Mouse (Mus musculus): ENCODE data around the gene Myo5a.

Myo5a gene

GRCm38 (mm10) chr9:75071706-75072192 lies 934 bp downstream of the Myo5a start:
- DNase-seq (ENCODE audit: low read depth) = peak; percentile 66

DNA sequence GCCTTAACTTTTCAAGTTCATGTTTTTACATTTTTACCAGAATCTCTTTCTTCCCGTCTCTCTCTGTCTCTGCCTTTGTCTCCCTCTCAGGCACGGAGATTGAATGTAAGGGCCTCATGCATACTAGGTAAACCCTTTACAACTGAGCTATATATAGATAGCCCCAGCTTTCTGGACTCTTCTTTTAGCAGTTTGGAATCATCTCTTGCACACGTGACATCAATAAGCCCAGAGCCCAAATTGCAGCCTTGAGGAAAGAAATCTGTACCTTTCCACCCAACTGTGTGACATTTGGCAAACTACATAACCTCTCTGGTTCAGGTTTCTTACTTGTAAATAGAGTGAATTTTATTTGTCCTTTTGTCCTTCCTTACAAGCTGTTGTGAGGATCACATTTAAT lies 1.5 kb downstream of the Myo5a start:
- DNase-seq (ENCODE audit: low read depth) = peak; percentile 22

DNA sequence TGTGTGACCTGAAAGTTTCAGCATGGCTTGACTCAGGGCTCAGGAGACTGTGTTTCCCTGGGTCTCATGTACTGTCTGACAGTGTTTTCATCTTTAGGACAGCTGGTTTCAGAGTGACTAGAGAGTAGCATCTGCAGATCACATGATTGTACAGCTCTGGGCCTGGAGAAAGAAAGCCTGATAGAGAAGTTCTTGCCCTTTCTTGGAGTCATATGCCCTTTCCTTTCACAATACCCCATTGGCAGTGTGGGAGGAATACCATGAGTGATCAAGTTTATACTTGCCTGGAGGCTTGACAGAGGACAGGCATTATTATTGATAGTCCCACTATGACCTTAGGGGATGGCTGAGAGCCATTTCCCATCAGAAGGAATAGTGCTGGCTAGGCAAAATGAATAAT lies 6.4 kb downstream of the Myo5a start:
- no peak for DNase-seq (ENCODE audit: low read depth)

GRCm38 (mm10) chr9:75085242-75085824 lies 14.5 kb downstream of the Myo5a start:
- no peak for DNase-seq (ENCODE audit: low read depth)

- DNase-seq (ENCODE audit: low read depth) = no peak
Measured at GRCm38 (mm10) chr9:75087823-75088222, 17.0 kb downstream of the Myo5a start.

DNA sequence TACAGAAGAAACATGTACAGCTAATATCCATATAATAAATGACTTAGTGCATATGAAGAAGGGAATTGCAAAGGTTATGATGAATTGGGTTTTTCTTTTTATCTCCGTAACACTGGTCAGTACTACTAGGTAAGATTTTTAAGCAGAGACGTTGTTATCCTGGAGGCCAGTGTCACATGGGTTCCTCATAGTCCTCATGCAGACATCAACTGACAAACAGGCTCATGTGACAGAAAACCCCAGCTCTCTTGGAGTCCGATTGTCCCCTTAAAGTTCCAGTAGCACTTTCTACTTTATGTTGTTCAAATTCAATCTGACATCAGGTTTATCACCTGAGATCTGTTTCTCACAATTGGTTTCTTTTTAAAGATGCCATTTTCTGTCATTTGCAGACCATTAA lies 18.5 kb downstream of the Myo5a start:
- no peak for DNase-seq (ENCODE audit: low read depth)

DNA sequence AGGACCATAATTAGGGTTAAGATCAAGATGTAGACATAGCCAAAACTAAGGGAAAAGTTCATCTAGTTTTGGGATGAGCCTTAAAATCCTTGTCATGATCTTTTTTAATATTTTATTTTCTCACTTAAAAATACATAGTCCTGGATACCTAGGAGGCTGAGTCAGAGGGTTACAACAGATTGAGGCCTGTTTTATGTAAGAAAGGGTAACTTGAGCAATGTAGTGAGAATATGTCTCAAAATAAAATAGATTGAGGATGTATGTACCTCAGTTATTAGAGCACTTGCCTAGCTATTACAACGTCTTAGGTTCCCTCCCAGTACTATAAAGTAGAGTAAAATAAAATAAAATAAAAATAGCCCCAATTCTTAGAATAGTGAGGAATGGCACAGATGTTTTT lies 21.3 kb downstream of the Myo5a start:
- no peak for DNase-seq (ENCODE audit: low read depth)

- peak; percentile 14 for DNase-seq (ENCODE audit: low read depth)
Measured at GRCm38 (mm10) chr9:75094762-75095161, 23.9 kb downstream of the Myo5a start.

- DNase-seq (ENCODE audit: low read depth) = no peak
Measured at GRCm38 (mm10) chr9:75098937-75099336, 28.1 kb downstream of the Myo5a start.

DNA sequence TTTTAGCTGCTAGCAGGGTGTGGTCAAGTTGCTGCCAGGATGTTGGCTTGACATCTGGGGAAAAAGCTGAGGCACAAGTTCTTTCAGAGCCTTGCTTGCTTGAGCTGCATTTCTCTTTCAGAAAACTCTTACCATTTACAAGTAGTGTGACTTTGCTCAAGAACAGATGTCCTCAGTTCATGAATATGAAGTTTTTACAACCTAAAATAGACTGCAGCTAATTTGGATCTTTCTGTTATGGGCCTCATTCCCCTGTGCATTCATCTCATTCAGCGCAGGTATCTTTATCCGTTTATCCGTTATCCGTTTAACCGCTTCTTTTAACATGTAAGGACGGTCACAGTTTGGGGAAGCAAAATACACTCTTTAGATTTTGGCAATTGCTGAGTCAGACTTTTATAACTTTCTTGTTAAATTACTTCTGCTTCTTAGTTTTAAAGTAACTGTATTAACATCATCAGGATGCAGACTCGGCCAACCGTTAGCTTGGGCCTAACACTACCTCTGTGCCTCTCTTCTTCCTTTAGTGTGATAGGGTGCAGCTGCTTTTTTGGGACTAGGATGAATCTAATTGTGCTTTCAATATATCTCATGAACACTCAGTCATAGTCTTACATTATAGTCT lies 29.5 kb downstream of the Myo5a start:
- no peak for DNase-seq (ENCODE audit: low read depth)

- no peak for DNase-seq (ENCODE audit: low read depth)
Measured at GRCm38 (mm10) chr9:75102131-75102530, 31.3 kb downstream of the Myo5a start.

DNA sequence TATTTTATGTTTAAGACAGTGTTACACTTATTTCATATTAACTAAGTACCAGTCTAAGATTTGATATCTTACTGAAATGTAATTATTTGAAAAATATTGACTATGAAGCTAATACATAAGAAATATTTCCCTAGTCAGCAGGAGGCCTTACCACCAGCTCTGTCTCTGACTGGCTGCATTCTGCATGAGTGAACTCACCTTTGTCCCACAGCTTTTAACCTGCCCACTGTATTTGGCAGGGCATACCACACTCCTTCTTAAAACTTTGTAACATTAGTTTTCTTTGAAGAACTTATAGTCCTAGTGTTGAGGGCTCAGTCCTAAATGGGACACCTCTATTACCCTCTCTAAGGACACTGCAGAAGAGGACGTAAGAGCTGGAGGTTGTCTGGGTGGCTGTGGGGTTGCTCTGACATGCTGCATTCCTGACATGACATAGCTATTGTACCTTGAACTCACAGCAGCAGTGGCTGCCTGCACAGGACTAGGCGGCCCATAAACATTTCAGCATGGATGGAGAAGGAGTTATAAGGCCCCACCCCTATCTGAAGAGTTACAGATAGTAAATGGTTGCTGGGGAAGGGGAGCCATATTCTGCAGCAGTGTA lies 45.9 kb downstream of the Myo5a start:
- no peak for DNase-seq (ENCODE audit: low read depth)

- DNase-seq (ENCODE audit: low read depth) = no peak
Measured at GRCm38 (mm10) chr9:75121126-75121525, 50.3 kb downstream of the Myo5a start.

DNA sequence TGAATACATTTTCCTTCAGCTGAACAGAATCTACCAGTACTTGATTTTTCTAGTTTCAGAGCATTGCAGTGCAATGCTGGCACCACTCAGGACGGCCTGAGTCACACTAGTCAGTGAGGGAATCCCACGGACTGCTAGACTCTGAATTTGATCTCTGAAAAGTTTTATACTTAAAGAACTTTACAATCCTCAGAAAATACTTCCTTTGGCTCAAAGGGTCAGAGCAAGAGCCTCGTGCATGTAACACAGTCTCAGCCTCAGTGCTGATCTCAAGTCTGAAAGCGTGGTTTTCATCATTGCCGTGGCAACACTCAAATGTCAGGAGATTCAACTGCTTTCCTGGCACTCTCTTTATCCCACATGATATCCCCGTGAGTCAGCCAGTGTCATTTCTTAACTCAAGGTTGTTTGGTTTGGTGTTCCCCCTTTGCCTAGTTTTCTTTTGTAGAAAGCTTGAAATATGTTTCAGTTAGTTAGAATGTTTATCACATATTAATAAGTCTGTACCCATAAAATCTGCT lies 53.4 kb downstream of the Myo5a start:
- no peak for DNase-seq (ENCODE audit: low read depth)

DNA sequence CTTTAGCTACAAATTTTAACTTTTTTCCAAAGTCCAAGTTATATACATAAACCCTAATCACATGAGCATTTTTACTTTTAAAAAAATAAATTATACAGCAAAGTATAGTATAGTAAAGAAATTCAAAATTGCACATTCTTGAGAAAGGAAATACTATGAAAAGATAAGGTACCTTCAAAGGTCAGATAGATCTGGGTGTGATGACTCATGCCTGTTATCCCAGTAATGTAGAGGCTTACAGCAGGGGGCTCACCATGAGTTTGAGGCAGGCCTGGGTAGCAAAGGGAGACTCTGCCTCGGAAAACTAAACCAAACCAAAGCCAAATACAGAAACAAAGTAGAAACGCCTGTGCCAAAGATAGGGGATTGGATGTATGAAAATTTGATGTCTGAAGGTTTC lies 59.7 kb downstream of the Myo5a start:
- DNase-seq (ENCODE audit: low read depth) = no peak

DNA sequence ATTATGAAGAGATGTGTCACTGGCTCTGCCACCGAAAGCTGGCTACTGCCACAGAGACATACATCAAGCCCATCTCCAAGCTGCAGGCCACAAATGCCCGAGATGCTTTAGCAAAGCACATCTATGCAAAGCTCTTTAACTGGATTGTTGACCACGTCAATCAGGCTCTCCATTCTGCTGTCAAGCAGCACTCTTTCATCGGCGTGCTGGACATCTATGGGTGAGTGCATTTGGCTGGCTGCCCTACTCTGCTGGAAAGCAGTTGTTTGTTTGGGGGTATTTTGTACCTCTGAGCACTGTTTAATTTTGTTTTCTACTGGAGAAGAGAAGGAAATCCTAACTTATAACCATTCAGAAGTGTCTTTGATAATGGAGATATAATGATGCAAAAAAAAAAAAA lies 76.1 kb downstream of the Myo5a start:
- no peak for DNase-seq (ENCODE audit: low read depth)

DNA sequence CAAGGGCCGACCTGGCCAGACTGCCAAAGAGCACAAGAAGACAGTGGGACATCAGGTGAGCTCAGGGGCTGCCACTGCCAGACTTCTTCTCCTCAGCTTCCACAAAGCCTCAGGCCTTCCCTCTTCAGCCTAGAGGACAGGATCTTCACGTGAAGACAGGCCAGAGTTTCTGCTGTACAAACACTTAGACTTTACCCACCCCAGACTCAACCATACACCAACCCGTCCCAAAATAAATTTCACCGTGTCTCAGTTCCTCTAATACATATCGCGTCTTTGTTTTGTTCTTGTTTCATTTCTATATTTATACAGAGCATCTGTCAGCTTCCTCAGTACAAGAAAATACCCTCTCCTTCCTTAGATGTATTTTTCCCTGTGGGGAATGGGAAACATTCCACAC lies 89.7 kb downstream of the Myo5a start:
- DNase-seq (ENCODE audit: low read depth) = no peak

- DNase-seq (ENCODE audit: low read depth) = no peak
Measured at GRCm38 (mm10) chr9:75163650-75164049, 92.8 kb downstream of the Myo5a start.

DNA sequence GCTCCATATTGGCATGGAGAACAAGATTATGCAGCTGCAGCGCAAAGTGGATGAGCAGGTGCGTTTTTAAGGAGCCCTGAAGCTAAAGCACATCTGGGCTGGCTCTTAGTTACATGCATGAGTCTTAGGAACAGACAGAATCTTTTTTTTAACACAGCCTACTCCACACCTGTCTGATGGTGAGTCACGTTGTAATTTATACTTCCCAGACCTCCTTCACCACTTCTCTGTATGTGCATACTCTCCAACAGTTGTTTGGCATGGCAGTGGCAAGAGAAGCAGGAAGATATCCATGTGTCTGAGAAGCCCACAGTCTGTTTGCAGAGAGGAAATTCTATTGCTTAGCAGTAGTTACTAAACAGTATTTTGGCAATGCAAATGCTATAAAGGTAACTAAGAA lies 100.9 kb downstream of the Myo5a start:
- DNase-seq (ENCODE audit: low read depth) = no peak

DNA sequence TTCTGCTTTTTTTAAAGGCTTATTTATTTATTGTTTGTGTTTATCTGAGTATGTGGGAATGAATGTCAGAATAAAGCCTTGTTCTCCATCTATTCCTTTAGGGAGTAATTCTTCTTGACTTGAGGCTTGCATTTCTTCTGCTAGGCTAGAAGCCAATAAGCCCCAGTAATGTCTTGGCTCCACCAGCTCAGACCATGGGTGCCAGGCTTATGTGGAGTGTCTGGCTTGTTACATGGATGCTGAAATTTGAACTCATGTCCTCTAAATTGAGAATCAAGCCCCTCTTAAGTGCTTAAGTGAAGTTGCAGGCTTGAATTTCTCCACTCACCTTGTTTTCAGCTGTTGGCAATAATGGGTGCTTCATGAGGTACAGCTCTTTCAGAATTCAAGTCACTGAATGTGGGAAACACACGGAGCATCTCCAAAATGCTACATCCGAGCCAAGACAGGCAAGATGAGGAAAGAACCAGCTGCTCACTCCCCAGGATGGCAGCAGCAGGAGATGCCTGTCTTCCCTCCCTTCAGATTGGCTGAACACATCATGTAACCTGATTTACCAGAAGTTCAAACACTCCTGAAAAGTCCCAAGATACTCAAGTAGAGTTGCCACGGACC lies 116.9 kb downstream of the Myo5a start:
- DNase-seq (ENCODE audit: low read depth) = no peak

DNA sequence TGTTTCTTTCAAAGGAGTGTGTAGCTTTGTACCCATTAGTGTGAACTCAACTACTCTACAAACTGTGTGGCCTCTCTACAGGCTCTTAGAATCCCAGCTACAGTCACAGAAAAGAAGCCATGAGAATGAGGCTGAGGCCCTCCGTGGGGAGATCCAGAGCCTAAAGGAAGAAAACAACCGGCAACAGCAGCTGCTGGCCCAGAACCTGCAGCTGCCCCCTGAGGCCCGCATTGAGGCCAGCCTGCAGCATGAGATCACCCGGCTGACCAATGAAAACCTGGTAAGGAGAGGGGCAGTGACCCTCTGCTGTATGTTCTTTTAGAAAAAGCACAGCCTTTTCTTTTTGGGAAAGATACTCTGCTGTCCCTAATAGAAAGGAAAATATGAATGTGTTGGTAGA lies 123.0 kb downstream of the Myo5a start:
- DNase-seq (ENCODE audit: low read depth) = no peak

DNA sequence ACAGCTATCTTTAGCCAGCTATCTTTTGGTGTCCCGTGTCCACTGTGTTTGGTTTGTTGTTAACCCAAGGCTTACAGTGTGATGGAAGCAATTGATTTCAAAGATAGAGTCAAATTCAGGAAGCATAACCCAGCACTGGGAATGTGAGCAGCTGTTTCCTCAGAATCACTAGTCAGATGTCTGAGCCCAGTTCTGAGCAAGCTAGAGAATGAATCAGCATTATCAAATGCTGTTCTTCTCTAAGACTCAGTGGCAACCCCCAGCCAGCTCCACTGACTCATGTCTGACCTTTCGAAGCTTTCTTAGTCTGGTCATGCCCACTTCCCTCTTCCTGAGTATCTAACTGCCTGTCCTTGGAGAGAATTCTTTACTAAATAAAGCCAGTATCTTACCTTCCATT lies 125.5 kb downstream of the Myo5a start:
- DNase-seq (ENCODE audit: low read depth) = no peak

GRCm38 (mm10) chr9:75197297-75197696 lies 126.5 kb downstream of the Myo5a start:
- peak; percentile 5 for DNase-seq (ENCODE audit: low read depth)
